Mouse (Mus musculus): Measurements from ENCODE around the gene Lyzl6.

- no peak for TF ChIP-seq CTCF (IDR thresholded peaks at IDR 0.05; ENCODE audit: low read depth)
- TF ChIP-seq EP300 (IDR thresholded peaks at IDR 0.05; ENCODE audit: low read depth) = no peak
These were observed 4.5 kb upstream of the Lyzl6 start for GRCm38 (mm10) chr11:103643211-103643610.
